Mouse (Mus musculus): ENCODE data around the gene Agbl1.

DNA sequence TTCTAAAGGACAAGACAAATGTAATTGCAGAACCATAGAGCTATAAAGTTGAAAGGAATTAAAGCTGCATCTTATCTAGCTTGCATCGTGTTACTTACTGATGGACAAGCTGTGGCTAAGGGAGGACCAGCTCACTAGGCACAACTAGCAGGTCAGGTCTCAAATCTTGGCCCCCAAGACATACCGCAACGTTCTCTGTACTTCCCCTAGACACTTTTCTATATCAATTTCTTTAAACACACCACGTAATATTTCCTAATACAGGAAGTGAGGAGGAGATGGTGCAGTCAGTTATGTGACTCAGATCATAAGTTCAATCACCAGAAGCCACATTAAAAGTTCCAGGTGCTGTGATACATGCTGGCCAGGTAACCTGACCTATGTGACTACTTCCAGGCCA is 919.1 kb downstream of the Agbl1 start:
- no peak for TF ChIP-seq CTCF (IDR thresholded peaks at IDR 0.05; ENCODE audit: insufficient read depth, low read length)
- TF ChIP-seq POLR2A (IDR thresholded peaks at IDR 0.05; ENCODE audit: borderline replicate concordance, extremely low read depth, low read depth, low read length) = no peak
